Mouse (Mus musculus): ENCODE results near the gene Diexf. TPM values are rescaled to one million over a fixed set of nuclear protein-coding genes. Genes with fewer than 3 reads are reported as not detected.
A peak's percentile ranks its signal among the peaks of the same experiment; 100 is the strongest.

The Diexf gene
- polyA plus RNA-seq, 1 experiment from 2014 or later, result 9.0 TPM

DNA sequence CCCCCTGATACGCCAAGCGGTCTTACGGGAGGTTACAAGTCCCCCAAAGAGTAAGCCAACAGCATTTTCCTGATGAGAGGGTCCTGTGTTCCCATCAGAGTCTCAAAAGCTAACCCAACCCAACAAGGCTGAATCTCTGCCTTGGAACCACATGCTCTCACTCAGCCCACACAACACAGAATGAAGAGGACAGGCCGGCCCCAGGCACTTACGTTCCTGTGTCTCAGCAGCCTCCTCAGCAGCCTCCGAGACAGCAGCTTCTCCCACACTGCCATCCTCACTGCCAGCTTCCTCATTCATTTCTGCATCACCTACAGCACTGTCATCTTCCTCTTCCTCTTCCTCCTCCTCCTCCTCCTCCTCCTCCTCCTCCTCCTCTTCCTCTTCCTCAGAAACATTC, 2.0 kb downstream of the Diexf start:
- H3K9ac ChIP-seq, result no peak overlapping the region
- 89% methylated on average over 6 of the region's 6 CpGs for WGBS
- no peak overlapping the region for H3K4me3 ChIP-seq (ENCODE audit: low read depth, low read length)
- no peaks in the 10 kb centered on the region for H3K27me3 ChIP-seq (ENCODE audit: insufficient read depth, low read length)
- no peak for TF ChIP-seq CTCF (IDR thresholded peaks at IDR 0.05; ENCODE audit: low read depth)
- H3K27ac ChIP-seq (ENCODE audit: low read depth), result no peak overlapping the region
- 0 out of 2 replicates have a peak, but pooled peaks cover 2% of the 10 kb centered on the region for H3K4me1 ChIP-seq (ENCODE audit: insufficient read depth)
- peaks cover 38% of the 10 kb centered on the region for H3K36me3 ChIP-seq (ENCODE audit: insufficient read depth)
- no peak for ATAC-seq (ENCODE audit: insufficient read depth)
- H3K4me2 ChIP-seq, result no peak overlapping the region
- H3K9me3 ChIP-seq (ENCODE audit: low read depth, low read length), result no peaks in the 10 kb centered on the region
- no peak for DNase-seq

DNA sequence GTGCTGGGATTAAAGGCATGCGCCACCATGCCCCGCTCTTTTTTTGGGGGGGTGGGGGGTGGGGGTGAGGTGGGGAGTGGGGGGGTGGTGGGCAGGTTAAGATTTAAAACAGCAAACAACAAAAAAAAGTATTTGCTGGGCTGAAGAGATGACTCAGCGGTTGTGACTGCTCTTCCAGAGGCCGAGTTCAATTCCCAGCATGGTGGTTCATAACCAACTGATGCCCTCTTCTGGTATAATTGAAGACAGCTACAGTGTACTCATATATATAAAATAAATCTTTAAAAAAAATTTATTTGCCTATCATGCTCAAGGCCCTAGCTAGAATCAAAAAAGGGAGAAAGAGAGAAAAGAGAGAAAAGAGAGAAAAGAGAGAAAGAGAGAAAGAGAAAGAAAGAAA, 4.2 kb downstream of the Diexf start:
- ATAC-seq (ENCODE audit: insufficient read depth) (no peak), DNase-seq (peak; percentile 44)
- Histone ChIP-seq H3K27me3 (ENCODE audit: insufficient read depth, low read length) (no peaks in the 10 kb centered on the region), H3K27ac (ENCODE audit: low read depth) (no peak overlapping the region), H3K4me3 (ENCODE audit: low read depth, low read length) (no peak overlapping the region), H3K36me3 (ENCODE audit: insufficient read depth) (peaks cover 60% of the 10 kb centered on the region), H3K4me1 (ENCODE audit: insufficient read depth) (0 out of 2 replicates have a peak, but pooled peaks cover 2% of the 10 kb centered on the region), H3K9ac (no peak overlapping the region), H3K4me2 (no peak overlapping the region), H3K9me3 (ENCODE audit: low read depth, low read length) (no peaks in the 10 kb centered on the region)
- WGBS, result 80% methylated on average over 4 of the region's 4 CpGs
- TF ChIP-seq CTCF (IDR thresholded peaks at IDR 0.05; ENCODE audit: low read depth), result 0 out of 2 replicates have a peak, but pooled peaks have one; percentile 8

- no peak overlapping the region for H3K4me3 ChIP-seq (ENCODE audit: low read depth, low read length)
- H3K9me3 ChIP-seq (ENCODE audit: low read depth, low read length), result no peaks in the 10 kb centered on the region
- H3K4me1 ChIP-seq (ENCODE audit: insufficient read depth), result no peaks in the 10 kb centered on the region
- H3K27me3 ChIP-seq (ENCODE audit: insufficient read depth, low read length), result no peaks in the 10 kb centered on the region
- H3K9ac ChIP-seq, result no peak overlapping the region
- DNase-seq (no peak), ATAC-seq (ENCODE audit: insufficient read depth) (no peak)
- peaks cover 85% of the 10 kb centered on the region for H3K36me3 ChIP-seq (ENCODE audit: insufficient read depth)
- WGBS, result 90% methylated on average over 6 of the region's 6 CpGs
- no peak overlapping the region for H3K4me2 ChIP-seq
- no peak overlapping the region for H3K27ac ChIP-seq (ENCODE audit: low read depth)
- no peak for TF ChIP-seq CTCF (IDR thresholded peaks at IDR 0.05; ENCODE audit: low read depth)
These were observed 6.8 kb downstream of the Diexf start for GRCm38 (mm10) chr1:193123290-193123689.

DNA sequence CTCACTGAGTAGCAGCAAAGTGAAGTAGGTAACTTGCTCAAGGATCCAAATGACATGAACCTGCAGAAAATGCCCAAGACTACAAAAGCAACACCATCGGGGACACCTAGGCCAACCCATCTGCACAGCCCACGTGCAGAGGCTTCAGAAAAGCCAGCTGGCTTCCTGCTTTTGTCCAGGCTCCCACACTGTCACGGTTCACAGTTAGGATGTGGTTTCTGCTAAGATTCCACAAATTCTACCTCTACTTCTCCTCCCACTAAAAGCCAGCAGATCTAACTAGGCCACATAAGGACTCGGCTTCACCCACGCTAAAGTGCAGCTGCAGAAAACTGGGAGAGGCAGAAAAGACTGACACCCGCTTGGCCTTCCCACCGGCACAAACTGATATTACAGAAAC, 7.3 kb downstream of the Diexf start:
- Histone ChIP-seq H3K27ac (ENCODE audit: low read depth) (no peak overlapping the region), H3K9me3 (ENCODE audit: low read depth, low read length) (no peaks in the 10 kb centered on the region), H3K4me2 (no peak overlapping the region), H3K4me3 (ENCODE audit: low read depth, low read length) (no peak overlapping the region), H3K27me3 (ENCODE audit: insufficient read depth, low read length) (no peaks in the 10 kb centered on the region), H3K36me3 (ENCODE audit: insufficient read depth) (peaks cover 86% of the 10 kb centered on the region), H3K4me1 (ENCODE audit: insufficient read depth) (no peaks in the 10 kb centered on the region), H3K9ac (no peak overlapping the region)
- DNase-seq (no peak), ATAC-seq (ENCODE audit: insufficient read depth) (no peak)
- TF ChIP-seq CTCF (IDR thresholded peaks at IDR 0.05; ENCODE audit: low read depth), result no peak
- WGBS, result 94% methylated on average over 7 of the region's 7 CpGs

DNA sequence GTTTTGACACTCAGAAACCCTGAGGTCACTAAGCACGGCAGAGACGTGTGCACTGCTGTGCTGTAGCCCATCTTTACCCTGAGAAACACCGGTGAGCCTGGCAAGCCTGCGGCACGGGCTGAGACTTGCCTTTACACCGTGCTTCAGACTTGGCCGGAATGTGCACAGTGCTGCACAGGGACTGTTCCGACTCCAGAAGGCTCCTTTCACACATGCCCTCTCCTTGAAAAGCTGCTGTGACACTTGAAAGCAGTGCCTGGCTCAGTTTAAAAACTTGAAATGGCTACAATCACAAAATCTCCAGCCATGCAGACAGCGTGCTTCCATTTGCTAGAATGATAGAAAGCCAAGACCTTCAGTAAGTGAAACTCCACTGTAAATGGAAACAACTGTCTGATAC, 18.0 kb downstream of the Diexf start:
- no peaks in the 10 kb centered on the region for H3K9me3 ChIP-seq (ENCODE audit: low read depth, low read length)
- ATAC-seq (ENCODE audit: insufficient read depth) (no peak), DNase-seq (no peak)
- H3K4me3 ChIP-seq (ENCODE audit: low read depth, low read length), result no peak overlapping the region
- no peaks in the 10 kb centered on the region for H3K27me3 ChIP-seq (ENCODE audit: insufficient read depth, low read length)
- no peak overlapping the region for H3K27ac ChIP-seq (ENCODE audit: low read depth)
- WGBS, result 93% methylated on average over 9 of the region's 9 CpGs
- TF ChIP-seq CTCF (IDR thresholded peaks at IDR 0.05; ENCODE audit: low read depth), result no peak
- peaks cover 96% of the 10 kb centered on the region for H3K36me3 ChIP-seq (ENCODE audit: insufficient read depth)
- H3K4me2 ChIP-seq, result no peak overlapping the region
- H3K9ac ChIP-seq, result no peak overlapping the region
- no peaks in the 10 kb centered on the region for H3K4me1 ChIP-seq (ENCODE audit: insufficient read depth)

DNA sequence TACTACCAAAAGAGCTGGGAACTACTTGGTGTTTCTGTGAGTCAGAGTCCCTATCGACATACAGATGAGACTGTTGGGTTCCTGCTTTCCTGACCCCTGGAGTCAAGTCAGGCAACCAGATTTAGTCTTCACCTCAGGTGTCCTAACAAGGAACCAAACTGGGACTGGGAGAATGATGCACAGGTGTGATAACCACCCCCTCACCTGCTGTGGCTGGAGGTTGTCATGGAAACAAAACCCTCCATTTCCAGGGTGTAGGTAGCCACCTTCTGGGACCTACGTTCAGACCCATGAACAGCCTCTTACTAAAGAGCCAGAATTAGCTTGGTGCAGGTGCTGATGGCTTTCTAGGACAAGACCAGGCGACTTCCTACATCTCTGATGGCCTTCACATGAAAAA, 27.1 kb downstream of the Diexf start:
- 66% methylated on average over 3 of the region's 3 CpGs for WGBS

DNA sequence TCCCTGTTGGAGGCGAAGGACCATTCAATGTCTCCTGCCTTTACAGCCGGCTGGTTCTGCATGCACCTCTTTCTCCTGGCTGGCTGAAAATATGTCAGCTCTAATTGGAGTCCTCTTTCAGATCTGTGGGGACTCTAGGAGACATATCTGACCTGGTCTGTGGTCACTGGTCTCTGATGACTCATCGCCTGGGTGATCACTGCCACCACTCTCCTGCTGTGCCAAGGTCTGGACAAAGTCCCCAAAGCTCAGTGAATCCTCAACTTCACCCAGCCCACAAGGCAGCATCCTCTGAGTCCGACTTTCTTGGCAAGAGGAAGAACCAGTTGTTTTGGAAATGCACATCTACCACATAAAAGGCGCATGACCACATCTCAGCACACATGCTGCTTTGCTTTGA, 27.5 kb downstream of the Diexf start:
- Histone ChIP-seq H3K27me3 (ENCODE audit: insufficient read depth, low read length) (no peaks in the 10 kb centered on the region), H3K36me3 (ENCODE audit: insufficient read depth) (peaks cover 36% of the 10 kb centered on the region), H3K4me2 (no peak overlapping the region), H3K9ac (no peak overlapping the region), H3K4me3 (ENCODE audit: low read depth, low read length) (no peak overlapping the region), H3K9me3 (ENCODE audit: low read depth, low read length) (no peaks in the 10 kb centered on the region), H3K4me1 (ENCODE audit: insufficient read depth) (no peaks in the 10 kb centered on the region), H3K27ac (ENCODE audit: low read depth) (no peak overlapping the region)
- DNase-seq (no peak), ATAC-seq (ENCODE audit: insufficient read depth) (no peak)
- 88% methylated on average over 5 of the region's 5 CpGs for WGBS
- no peak for TF ChIP-seq CTCF (IDR thresholded peaks at IDR 0.05; ENCODE audit: low read depth)

More for the DNA sequence above, 27.1 kb downstream of the Diexf start:
- H3K27ac ChIP-seq (ENCODE audit: low read depth), result no peak overlapping the region
- H3K27me3 ChIP-seq (ENCODE audit: insufficient read depth, low read length), result no peaks in the 10 kb centered on the region
- H3K4me1 ChIP-seq (ENCODE audit: insufficient read depth), result no peaks in the 10 kb centered on the region
- ATAC-seq (ENCODE audit: insufficient read depth) (no peak), DNase-seq (no peak)
- H3K4me2 ChIP-seq, result no peak overlapping the region
- no peaks in the 10 kb centered on the region for H3K9me3 ChIP-seq (ENCODE audit: low read depth, low read length)
- no peak for TF ChIP-seq CTCF (IDR thresholded peaks at IDR 0.05; ENCODE audit: low read depth)
- no peak overlapping the region for H3K9ac ChIP-seq
- H3K4me3 ChIP-seq (ENCODE audit: low read depth, low read length), result no peak overlapping the region
- peaks cover 40% of the 10 kb centered on the region for H3K36me3 ChIP-seq (ENCODE audit: insufficient read depth)

DNA sequence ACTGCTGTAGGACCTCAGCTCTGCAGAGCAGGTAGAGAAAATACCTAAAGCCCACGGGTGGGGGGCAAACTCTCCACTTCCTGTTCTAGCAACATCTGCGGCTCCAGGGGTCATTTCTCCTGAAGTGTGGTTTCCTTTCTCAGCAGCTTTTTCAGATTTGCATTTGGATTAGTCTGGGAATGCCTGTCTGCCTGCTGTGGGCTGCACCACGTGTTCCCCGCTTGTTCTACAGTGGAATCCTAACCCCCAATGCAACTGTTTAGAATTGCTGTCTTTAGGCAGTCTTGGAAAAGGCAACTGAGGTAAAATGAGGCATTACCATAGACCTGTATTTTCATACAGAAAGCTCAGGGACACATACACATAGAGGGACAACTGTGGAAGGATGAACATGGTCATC, 28.0 kb downstream of the Diexf start:
- H3K9ac ChIP-seq, result no peak overlapping the region
- ATAC-seq (ENCODE audit: insufficient read depth) (no peak), DNase-seq (no peak)
- H3K27me3 ChIP-seq (ENCODE audit: insufficient read depth, low read length), result no peaks in the 10 kb centered on the region
- no peak overlapping the region for H3K4me2 ChIP-seq
- H3K4me3 ChIP-seq (ENCODE audit: low read depth, low read length), result no peak overlapping the region
- TF ChIP-seq CTCF (IDR thresholded peaks at IDR 0.05; ENCODE audit: low read depth), result no peak
- H3K9me3 ChIP-seq (ENCODE audit: low read depth, low read length), result no peaks in the 10 kb centered on the region
- H3K36me3 ChIP-seq (ENCODE audit: insufficient read depth), result peaks cover 31% of the 10 kb centered on the region
- 37% methylated on average over 4 of the region's 4 CpGs for WGBS
- no peaks in the 10 kb centered on the region for H3K4me1 ChIP-seq (ENCODE audit: insufficient read depth)
- no peak overlapping the region for H3K27ac ChIP-seq (ENCODE audit: low read depth)

Measured in lung, embryonic 14.5 days (tissue).